Mouse (Mus musculus) ES-Bruce4 (cell line): ENCODE data around the gene Cdh15.

Experiments
- CTCF ChIP-seq: IDR thresholded peaks from one replicate; pipeline ENCODE4 v1.8.1; 2011; ENCODE audit warnings: low read depth, low read length
- POLR2A ChIP-seq: IDR thresholded peaks from one replicate; pipeline ENCODE4 v1.8.1; 2011; ENCODE audit warnings: low read length; ENCODE audit not compliant: insufficient read depth

GRCm38 (mm10) chr8:122901476-122901875, 53.7 kb downstream of the Cdh15 start:
- TF ChIP-seq CTCF (no peak), POLR2A (no peak)
